Mouse (Mus musculus): ENCODE measurements around the gene Copb1.
A peak's percentile ranks its signal among the peaks of the same experiment; 100 is the strongest.
"Not testable (repeated sequence)": the region's sequence is repeated elsewhere in the genome, so short reads cannot be mapped to it uniquely, and the experiment has no call there.

Gene Copb1

GRCm38 (mm10) chr7:114216908-114217307 lies 37.6 kb downstream of the Copb1 start:
- DNase-seq (ENCODE audit: low spot score): no peak

- DNase-seq (ENCODE audit: low spot score): no peak
Observed at GRCm38 (mm10) chr7:114214385-114214784, 40.1 kb downstream of the Copb1 start.

GRCm38 (mm10) chr7:114213537-114213936 lies 41.0 kb downstream of the Copb1 start:
- DNase-seq (ENCODE audit: low spot score): peak; percentile 28

- DNase-seq (ENCODE audit: low spot score): no peak
Observed at GRCm38 (mm10) chr7:114210618-114211017, 43.9 kb downstream of the Copb1 start.

GRCm38 (mm10) chr7:114209841-114210240 lies 44.7 kb downstream of the Copb1 start:
- DNase-seq (ENCODE audit: low spot score): no peak

GRCm38 (mm10) chr7:114203491-114204359 lies 50.8 kb downstream of the Copb1 start:
- no peak for DNase-seq (ENCODE audit: low spot score)

- DNase-seq (ENCODE audit: low spot score): no peak
Observed at GRCm38 (mm10) chr7:114202972-114203404, 51.5 kb downstream of the Copb1 start.

- DNase-seq (ENCODE audit: low spot score): no peak
Observed at GRCm38 (mm10) chr7:114200651-114201050, 53.9 kb downstream of the Copb1 start.

GRCm38 (mm10) chr7:114199428-114200110 lies 54.9 kb downstream of the Copb1 start:
- DNase-seq (ENCODE audit: low spot score): no peak

- DNase-seq (ENCODE audit: low spot score): no peak
Observed at GRCm38 (mm10) chr7:114198252-114198651, 56.3 kb downstream of the Copb1 start.

- DNase-seq (ENCODE audit: low spot score): not testable (repeated sequence)
Observed at GRCm38 (mm10) chr7:114196588-114196987, 57.9 kb downstream of the Copb1 start.

GRCm38 (mm10) chr7:114194788-114195187 lies 59.7 kb downstream of the Copb1 start:
- not testable (repeated sequence) for DNase-seq (ENCODE audit: low spot score)

- no peak for DNase-seq (ENCODE audit: low spot score)
Observed at GRCm38 (mm10) chr7:114194224-114194623, 60.3 kb downstream of the Copb1 start.

GRCm38 (mm10) chr7:114193284-114194067 lies 61.0 kb downstream of the Copb1 start:
- DNase-seq (ENCODE audit: low spot score): no peak

GRCm38 (mm10) chr7:114192581-114192980 lies 61.9 kb downstream of the Copb1 start:
- no peak for DNase-seq (ENCODE audit: low spot score)

- DNase-seq (ENCODE audit: low spot score): no peak
Observed at GRCm38 (mm10) chr7:114183416-114183815, 71.1 kb downstream of the Copb1 start.

GRCm38 (mm10) chr7:114182708-114183107 lies 71.8 kb downstream of the Copb1 start:
- no peak for DNase-seq (ENCODE audit: low spot score)

- DNase-seq (ENCODE audit: low spot score): peak; percentile 41
Observed at GRCm38 (mm10) chr7:114181391-114181790, 73.1 kb downstream of the Copb1 start.

- no peak for DNase-seq (ENCODE audit: low spot score)
Observed at GRCm38 (mm10) chr7:114176588-114176987, 77.9 kb downstream of the Copb1 start.

GRCm38 (mm10) chr7:114171354-114172097 lies 83.0 kb downstream of the Copb1 start:
- no peak for DNase-seq (ENCODE audit: low spot score)

- no peak for DNase-seq (ENCODE audit: low spot score)
Observed at GRCm38 (mm10) chr7:114169996-114170395, 84.5 kb downstream of the Copb1 start.

- no peak for DNase-seq (ENCODE audit: low spot score)
Observed at GRCm38 (mm10) chr7:114169381-114169780, 85.1 kb downstream of the Copb1 start.
